Mouse (Mus musculus) retina, embryonic 14.5 days (tissue): ENCODE measurements around the gene Fer.

Experiments used
- DNase-seq: peaks from one replicate; pipeline ENCODE4 v3.0.0-alpha.2; 2015; ENCODE audit warnings: low spot score

Gene Fer

DNA sequence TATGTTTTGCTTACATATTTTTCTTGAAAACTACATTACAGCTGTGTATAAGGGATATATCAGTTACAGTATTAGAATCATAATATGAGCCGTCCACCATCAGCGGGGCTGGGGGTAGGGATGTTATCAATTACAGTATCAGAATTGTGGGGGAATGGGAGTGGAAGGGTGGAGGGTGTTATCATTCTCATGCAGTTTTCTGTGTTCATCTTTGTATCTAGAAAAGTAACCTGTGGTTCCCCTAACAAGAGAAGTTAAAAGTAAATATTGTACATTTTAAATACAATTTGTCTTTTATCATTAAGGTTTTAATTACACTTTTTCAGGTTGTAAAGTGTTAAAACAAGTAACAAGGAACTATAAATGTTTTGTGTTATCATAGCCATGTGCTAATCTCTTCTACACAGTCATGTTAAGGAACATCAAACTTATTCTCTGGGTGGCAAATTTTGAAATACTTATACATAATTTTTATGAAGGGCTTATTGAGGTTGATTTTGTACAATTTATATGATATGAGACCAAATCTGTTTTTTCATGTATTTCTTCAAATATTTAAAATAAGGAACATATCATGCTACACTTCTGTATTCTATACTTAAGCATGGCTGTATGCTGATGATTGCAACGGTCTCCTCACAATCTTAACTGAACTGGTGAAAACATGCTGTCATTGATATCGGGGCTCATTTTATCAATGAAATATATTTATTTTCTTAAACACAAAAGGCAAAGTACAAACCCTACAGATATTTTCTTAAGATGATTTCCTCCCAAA lies 116.1 kb downstream of the Fer start:
- DNase-seq = no peak

DNA sequence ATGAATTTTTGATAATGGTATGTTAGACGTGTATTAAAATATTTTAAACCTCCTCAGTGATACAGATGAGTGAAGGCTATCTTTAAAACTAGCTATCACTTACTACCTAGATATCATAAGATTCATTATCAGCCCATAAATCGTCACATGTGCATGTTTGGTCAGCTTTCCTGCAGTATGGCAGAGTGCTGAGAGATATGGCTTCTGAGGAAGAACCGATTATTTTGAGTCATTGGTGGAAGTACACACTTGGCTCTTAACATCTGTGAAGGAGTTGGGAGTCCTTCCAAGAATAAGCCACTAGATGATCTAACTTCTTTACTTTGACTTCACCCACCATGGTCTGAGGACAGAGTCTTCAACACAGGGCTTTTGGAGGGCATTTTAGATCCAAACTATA lies 117.3 kb downstream of the Fer start:
- DNase-seq = no peak

DNA sequence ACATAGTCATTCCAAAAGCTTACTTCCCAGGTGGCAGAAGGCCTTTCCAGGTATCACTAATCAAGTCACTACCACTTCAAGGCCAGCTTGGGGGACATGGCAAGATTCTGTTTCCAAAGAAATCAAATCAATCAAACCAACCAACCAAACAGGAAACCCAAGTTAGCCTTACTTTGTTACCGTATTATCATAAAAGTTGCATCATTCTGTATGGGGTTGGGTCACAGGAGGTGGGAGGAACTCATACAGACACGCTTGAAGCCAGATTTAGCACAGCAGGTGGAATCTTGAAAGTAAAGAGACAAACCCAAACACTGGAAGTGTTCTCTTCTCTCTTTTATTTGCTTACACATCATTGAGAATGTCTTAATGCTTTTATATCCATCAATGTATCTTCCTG lies 125.8 kb downstream of the Fer start:
- DNase-seq = no peak

DNA sequence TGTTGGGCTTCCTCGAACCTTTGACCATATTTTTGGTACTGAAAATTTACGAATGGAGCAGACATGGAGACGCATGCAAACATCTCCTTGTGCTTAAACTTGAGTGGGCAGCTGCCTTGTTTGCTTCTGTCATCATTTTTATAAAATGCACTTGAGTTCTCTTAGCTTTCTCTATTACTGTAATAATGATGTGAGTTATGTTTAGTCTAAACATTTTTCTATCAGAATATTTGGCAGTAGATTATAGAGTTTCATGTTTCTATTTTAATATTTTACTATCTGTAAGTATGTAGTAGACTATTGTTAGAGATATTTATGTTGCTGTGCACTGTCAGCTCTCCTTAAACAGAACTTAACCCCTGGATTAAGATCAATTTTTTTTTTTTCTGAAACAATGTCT lies 128.3 kb downstream of the Fer start:
- DNase-seq = no peak

DNA sequence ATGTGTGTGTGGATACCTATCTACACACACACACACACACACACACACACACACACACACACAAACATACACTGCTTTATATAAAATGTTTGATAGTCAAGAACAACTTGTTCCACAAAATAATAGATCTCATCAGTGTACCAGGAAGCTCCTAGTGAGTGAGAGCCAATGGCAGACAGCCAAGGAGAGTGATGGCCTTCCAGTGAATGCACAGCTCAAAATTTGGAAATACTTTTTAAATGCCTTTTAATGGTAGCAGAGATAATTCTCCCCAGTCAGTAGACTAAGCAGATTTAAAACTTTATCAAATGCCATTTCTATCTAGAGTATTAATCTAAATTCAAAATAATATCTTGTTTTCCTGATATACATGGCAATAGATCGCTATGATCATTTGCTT lies 133.1 kb downstream of the Fer start:
- DNase-seq = no peak

DNA sequence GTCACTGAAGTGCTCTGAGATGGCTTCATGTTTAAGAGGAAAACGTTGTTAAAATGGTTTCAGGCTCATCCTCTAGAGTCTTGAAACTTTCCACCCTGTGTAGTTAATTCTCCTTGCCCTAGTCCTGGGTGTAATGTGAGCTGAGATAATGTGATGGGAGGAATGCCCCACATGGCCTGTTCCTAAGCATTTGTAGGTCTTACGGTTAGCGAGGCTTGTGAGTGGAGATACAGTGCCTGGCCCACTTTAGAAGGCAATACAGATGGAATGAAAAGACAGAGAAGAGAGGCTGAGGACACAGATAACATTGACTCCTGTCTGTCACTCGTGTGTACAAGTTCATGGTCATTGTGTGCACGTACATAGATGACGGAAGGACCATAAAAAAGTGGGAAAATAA lies 134.8 kb downstream of the Fer start:
- DNase-seq = no peak

DNA sequence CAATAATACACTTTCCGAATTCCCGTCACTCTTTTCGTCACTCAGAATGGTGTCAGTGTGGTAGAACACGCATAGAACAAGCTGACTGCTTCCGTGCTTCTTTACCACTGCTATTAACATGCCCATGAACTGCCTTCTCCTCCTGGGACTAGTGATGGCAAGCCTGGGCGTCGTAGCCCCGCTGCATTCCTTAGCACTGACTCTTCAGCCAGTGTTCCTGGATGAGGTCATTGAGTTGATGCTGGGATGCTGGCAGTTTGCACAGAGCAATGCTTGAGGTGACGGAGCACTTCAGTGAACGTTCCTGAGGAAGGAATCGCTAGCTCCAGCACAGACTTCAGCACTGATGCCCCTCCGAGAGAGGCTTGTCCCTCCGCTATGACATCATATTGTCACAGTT lies 140.6 kb downstream of the Fer start:
- no peak for DNase-seq

DNA sequence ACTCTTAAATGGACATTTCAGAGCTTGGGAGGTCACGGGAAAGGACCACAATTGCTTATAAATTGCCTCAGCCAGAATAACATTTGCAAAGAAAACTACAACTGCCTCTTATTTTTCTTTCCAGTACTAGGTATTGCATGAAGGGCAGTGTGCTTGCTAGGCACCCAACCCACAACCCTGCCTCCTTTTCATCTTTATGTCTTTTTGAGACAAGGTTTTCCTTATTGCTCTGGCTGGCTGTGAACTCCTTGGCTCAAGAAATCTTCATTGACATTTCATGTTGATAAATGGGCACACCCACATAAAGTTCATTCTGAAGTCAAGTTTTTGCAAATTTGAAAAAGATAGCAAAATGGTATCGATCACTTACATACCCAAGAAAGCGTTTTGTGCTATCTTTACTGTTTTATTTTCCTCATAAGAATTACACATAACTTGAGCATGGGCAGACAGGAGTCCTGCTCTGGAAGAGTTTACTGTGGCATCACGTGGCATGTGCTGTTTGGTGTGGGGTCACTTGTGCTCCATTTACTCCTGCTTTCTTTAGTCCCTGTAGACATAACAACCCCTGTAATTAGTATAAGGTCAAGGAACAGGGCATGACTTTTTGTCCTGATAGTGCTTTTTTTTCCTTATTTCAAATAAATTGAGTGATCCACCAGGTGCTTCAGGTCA lies 142.8 kb downstream of the Fer start:
- DNase-seq = no peak

DNA sequence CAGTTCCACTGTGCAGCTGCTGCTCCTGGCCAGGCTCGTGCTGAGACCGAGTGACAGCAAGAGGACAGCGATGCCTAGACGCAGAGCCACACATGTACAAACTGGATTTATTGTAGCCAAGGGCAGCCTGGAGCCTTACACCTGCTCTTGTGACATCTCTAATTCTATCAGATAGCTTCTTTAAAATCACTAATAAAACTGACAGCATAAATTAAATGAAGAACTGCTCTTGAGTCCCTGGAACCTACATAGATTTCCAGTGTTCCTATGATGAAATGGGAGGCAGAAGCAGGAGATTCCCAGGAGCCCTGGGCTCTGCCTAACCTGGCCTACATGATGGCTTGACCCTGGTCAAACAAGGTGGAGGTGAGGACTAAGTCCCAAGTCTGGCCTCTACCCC lies 153.7 kb downstream of the Fer start:
- no peak for DNase-seq

DNA sequence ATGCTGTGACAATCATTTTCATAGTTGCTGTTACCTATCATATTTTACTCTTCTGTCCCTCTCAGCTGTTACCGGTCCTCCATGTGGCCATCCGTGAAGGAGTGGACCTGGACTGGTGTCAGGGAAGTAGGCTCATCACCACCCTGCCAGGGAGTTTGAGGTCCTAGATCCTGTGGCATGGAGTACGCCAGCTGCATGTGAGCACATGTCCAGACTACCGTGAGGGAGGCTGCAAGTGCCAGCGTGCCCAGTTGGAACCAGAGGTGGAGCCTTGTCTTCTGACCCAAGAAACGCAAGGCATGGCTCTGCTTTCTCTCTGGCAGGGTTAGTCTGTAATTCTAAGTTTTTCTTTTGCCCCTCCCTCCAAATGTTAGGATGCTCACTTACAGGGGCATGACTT lies 155.4 kb downstream of the Fer start:
- no peak for DNase-seq

DNA sequence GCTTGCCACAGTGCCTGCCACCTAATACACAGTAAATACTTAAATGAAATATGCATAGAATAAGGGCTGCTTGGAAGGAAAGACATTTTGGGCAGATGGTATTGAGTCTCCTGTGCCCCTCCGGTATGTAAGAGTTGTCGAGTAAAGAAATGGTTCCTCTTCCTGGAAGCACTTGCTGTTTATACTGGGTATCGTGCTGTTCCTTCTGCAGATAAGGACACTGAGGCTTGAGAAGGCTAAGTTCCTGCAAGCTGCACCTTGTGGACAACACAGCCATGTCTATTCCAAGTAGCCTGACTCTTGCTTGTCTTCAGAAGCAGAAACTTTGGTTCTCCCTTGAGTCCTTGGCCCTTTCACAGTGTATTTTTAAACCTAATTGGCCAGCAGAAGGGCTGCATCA lies 156.0 kb downstream of the Fer start:
- no peak for DNase-seq

DNA sequence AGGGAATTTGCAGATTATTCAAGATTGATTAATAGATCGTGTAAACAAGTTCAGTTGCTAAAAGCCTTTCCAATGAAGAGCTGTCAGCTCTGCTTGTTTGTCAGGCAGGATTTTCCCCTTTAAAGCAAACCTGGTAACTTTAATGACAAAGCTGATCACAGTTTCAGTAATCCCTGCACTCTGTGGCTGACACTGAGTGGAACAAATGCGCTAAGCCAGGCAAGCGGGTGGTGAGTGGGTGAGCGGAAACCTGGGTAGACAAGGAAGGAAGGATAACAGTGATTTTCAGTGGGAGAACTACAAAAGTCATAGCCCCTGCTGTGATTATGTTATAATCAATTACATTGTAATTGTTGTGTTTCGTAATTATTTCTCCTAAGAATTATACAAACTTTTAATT lies 156.8 kb downstream of the Fer start:
- DNase-seq = peak; percentile 37

DNA sequence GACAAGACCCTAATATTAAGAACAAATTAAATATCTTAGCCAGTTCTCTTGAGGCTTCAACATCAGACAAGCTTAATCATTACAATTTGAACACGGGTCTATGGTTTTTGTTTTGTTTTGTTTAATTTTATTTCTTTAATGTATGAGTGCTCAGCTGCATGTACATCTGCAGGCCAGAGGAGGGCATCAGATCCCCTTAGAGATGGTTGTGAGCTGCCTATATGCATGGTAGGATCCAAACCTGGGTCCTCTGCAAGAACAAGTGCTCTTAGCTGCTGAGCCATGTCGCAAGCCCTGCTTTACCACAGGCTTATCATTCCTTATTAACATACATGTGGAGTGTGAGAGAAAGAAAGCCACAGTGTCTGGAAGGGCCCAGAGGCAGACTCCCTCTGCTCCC lies 163.6 kb downstream of the Fer start:
- DNase-seq = no peak

DNA sequence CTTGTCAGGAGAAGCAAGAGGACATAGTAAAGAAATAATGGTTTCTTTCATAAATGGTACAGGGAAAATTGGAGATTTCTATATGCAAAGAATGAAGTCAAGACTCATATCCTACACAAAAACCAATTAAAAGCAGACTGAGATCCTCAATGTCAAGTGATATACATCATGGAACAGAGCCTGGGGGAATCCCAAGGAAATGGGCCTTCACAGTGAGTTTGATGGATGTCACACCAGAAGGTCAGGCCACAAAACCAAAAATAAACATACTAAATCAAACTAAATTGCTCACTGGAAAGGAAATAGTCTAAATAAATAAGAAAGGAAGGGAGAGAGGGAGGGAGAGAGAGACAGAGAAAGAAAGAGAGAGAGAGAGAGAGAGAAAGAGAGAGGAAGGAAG lies 178.9 kb downstream of the Fer start:
- no peak for DNase-seq

DNA sequence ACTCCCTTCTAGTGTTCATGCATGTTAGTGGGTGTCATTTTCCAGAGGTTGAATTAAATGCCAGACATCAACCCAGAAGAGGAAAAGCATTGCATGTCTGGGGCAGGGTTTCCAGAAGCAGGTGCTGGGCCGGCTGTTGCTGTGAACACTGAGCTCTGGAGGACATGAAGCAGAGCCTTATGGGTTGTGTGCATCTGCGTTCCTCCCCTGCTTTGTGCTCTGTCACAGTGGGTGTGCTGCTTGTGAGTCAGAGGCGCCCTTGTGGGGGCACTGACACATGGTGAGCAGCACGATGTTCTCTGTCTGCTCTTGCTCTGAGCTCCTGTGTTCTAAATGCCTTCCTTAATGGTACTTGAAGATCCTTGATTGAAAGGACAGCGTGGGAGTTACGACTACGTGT lies 182.5 kb downstream of the Fer start:
- peak; percentile 24 for DNase-seq

DNA sequence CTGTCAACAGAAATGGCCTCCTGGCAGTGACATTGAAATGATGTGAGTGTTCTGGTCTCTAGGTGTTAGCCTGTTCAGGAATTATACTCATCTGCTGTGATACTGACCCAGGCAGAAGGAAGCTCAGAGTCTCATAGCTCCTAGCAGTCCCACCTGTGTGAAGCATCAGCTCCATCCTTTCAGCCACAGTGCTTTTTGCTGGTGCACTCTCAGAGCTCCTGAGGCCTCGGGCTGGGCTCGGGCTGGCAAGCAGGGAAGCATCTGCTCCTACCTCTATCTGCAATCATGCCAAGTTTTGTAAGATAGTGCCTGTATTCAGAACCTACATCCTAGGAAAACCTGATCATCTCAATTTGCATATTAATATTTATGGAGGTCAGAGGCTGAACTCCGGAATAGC lies 183.7 kb downstream of the Fer start:
- no peak for DNase-seq

DNA sequence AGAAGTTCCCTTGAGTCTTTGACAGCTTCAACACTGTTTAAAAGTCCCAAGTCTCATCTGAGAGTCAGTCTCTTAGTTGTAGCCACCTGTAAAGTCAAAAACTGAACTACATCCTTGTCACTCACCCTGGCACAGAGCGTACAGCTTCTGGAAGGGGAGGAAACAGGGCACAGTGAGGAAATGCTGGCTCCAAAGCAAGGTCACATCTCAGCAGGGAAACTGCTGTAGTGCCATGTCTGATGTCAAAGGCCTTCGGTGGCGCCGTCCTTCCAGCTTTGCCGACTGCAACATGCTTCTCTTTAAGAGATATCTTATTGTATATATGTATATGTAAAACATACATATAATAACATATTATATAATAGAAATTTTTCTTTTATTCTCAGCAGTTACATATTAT lies 188.0 kb downstream of the Fer start:
- DNase-seq = no peak

DNA sequence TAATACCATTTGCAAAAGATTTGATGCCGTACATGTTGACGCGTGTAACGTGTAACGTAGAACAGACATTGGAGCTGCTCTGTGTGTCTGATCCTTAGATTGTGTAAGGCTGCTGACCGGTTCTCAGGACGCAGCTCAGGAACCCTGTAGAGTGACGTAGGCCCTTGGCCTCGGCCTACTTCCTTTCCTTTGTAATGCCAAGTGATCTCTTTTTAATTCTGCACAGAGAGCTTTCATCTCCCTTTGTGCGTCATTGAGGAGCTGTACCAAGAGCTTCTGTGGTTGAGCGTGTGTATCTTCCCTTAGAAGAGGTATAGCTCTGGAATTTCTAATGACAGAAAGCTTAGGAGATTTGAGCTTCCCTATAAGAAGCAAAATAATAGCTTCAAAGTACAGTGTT lies 190.8 kb downstream of the Fer start:
- DNase-seq = no peak

DNA sequence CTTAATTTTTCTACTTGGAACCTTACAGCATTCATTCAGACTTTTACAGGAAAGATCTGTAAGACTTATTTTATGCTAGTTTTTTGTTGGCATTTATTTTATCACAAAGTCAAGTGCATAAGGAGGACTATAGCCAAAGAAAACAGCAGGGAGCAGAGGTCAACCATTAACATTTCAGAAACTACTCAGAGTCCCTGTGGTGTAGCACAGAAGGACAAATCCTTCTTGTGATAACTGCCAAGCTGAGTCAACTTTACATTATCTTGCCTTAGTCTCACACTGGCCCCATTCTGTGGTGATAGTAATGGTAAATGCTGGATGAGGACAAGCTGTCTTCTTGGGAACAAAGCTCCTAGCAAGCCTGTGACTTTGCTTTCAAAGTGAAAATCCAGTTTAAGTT lies 197.7 kb downstream of the Fer start:
- DNase-seq = no peak

DNA sequence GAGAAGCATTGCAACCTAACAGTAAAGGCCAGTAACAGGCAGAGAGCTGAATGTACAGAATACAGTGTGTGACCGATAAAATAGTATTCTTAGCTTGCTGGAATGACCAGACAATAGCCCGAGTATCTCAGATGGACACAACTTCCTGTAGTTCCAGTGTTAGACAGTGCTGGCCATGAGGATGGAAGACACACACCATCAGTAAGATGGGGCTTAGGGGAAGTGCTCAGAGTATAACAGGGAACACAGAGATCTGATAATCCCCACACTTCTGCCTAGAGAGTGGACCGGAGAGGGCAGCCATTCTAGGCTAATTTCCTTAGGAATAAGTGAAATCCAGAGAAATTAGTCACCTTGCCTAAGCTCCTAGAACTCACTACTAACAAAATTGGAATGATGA lies 202.4 kb downstream of the Fer start:
- DNase-seq = no peak

DNA sequence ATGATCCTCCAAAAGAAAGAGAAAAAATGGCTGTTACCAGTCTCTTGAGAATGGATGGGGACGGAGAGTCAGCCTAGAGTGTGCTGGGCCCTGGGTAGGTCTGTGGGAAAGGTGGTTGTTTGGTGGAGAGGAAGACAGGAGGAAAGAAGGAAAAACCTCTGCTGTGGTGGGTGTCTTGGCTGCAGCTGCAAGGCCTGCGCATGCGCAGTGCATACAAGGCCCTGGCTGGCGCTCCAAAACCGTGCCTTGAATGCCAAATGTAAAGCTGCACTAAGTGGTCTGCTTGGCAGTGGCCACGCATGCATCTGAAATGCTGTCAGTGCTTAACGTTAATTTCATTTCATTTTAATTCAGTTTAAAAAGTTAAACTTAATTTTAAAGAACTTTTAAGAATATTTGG lies 214.5 kb downstream of the Fer start:
- DNase-seq = no peak

DNA sequence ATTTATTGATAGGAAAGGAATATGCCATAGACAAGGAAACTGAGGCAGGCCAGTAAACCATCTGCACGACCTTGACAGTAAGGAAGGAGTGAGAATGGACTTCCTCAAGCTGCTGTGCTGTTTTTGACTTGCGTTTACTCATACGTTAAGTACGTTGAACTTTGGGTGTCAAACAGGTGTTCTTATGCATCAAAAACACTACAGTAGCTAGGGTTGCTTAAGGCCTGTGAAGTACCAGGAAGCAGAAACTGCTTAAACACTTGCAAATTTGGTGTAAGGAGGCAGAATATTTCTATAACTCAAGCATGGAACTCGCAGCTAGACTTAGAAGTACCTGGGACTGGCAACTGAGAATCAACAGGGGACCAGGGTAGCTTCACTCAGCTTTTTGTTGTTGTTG lies 221.9 kb downstream of the Fer start:
- no peak for DNase-seq

DNA sequence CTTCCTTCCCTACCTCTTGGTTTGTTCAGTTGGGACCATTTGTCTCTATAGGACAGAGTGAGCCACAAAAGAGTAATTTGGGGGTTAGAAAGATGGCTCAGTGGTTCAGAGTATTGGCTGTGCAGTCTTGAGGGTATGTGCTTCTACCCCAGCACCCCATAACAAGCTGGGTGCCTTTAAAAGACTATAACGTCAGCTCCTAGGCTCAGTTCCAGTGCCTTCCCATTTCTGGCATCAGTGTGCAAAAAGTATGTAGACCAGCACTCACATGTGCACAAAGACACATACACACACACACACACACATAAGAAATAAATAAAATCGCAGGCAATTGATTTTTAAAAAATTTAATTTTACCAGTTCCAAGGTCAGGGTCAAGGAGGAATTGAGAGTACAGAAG lies 222.6 kb downstream of the Fer start:
- DNase-seq = no peak
